Mouse (Mus musculus): ENCODE data around the gene 4931428L18Rik. TPM values are rescaled to one million over a fixed set of nuclear protein-coding genes. Genes with fewer than 3 reads are reported as not detected.

4931428L18Rik gene
- polyA plus RNA-seq, 1 experiment from 2014 or later, result not detected

DNA sequence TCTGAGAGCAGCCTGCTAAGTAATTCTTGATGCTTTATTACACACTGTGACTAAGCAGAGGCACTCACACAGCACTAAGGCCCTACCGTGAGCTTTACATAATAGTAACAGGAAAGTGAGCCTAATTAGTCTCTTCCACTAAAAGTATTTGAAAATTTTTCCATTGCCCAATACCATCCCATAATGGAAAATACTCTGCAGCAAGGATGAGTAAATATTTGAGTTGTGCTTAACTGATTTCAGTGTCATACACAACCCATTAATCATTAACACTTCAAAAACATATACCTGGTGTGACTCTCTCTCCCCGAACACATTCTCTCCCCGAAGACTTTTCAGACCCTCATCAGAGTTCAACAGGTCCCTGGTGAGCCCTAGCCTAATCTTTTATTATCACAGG is 127.7 kb downstream of the 4931428L18Rik start:
- Histone ChIP-seq H3K27ac (replicated peaks) (no peak overlapping the region), H3K36me3 (no peaks in the 10 kb centered on the region)
- WGBS, result 63% methylated on average over 3 of the region's 3 CpGs

DNA sequence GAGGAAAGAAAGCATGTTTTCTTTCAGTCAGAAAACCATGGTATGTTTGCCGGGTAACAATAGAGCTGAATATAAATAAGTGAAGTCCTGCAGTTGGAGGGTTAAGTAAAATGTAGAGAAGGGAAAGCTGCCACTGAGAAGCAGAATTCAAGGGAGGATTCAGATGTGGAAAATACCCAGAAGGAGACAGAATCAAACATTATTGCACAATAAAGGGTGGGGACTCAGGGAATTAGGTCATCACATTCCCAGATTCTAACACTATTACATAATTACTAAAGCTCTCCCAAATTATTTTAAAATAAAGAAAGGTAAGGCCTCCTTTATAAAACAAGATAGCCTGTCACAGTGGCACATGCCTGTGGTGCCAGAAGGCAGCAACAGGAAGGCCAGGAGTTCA is 128.5 kb downstream of the 4931428L18Rik start:
- no peaks in the 10 kb centered on the region for H3K27me3 ChIP-seq
- H3K4me1 ChIP-seq, result 0 out of 2 replicates have a peak, but pooled peaks cover 4% of the 10 kb centered on the region
- no peak overlapping the region for H3K27ac ChIP-seq (replicated peaks)
- ATAC-seq (ENCODE audit: insufficient number of reproducible peaks, low FRiP score, low TSS enrichment, low read depth), result no peak
- no peak overlapping the region for H3K4me2 ChIP-seq (replicated peaks)
- H3K9ac ChIP-seq, result no peak overlapping the region
- no peaks in the 10 kb centered on the region for H3K36me3 ChIP-seq
- no peaks in the 10 kb centered on the region for H3K9me3 ChIP-seq (replicated peaks)
- H3K4me3 ChIP-seq (replicated peaks), result no peak overlapping the region
- 64% methylated on average over 1 of the region's 1 CpGs for WGBS

More for the DNA sequence above, 127.7 kb downstream of the 4931428L18Rik start:
- H3K9ac ChIP-seq, result no peak overlapping the region
- no peak overlapping the region for H3K4me3 ChIP-seq (replicated peaks)
- no peak for ATAC-seq (ENCODE audit: insufficient number of reproducible peaks, low FRiP score, low TSS enrichment, low read depth)
- no peaks in the 10 kb centered on the region for H3K9me3 ChIP-seq (replicated peaks)
- H3K4me2 ChIP-seq (replicated peaks), result no peak overlapping the region
- H3K4me1 ChIP-seq, result 0 out of 2 replicates have a peak, but pooled peaks cover 4% of the 10 kb centered on the region
- H3K27me3 ChIP-seq, result no peaks in the 10 kb centered on the region

DNA sequence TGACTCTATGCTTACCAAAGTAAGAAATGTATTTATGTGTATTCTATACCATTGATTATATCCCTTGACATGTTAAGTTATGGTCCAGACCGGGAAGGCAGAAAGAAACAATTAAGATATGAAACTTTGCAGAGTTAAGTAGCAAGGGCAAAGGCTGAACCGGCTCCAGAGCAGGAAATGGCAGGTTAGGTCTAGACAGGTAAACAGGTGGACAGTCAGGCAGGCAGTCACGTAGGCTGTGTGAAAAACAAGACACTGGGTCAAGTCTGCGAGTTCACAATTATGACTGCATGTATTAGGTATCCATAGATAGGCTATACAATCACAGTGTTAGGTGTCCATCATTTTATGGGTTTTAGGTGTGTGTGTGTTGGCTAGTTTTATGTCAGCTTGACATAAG is 133.8 kb downstream of the 4931428L18Rik start:
- Histone ChIP-seq H3K36me3 (no peaks in the 10 kb centered on the region), H3K4me1 (no peaks in the 10 kb centered on the region), H3K9me3 (replicated peaks) (no peaks in the 10 kb centered on the region), H3K4me2 (replicated peaks) (no peak overlapping the region), H3K27me3 (no peaks in the 10 kb centered on the region), H3K4me3 (replicated peaks) (no peak overlapping the region), H3K27ac (replicated peaks) (no peak overlapping the region), H3K9ac (no peak overlapping the region)
- WGBS, result 83% methylated on average over 4 of the region's 4 CpGs
- ATAC-seq (ENCODE audit: insufficient number of reproducible peaks, low FRiP score, low TSS enrichment, low read depth), result no peak

DNA sequence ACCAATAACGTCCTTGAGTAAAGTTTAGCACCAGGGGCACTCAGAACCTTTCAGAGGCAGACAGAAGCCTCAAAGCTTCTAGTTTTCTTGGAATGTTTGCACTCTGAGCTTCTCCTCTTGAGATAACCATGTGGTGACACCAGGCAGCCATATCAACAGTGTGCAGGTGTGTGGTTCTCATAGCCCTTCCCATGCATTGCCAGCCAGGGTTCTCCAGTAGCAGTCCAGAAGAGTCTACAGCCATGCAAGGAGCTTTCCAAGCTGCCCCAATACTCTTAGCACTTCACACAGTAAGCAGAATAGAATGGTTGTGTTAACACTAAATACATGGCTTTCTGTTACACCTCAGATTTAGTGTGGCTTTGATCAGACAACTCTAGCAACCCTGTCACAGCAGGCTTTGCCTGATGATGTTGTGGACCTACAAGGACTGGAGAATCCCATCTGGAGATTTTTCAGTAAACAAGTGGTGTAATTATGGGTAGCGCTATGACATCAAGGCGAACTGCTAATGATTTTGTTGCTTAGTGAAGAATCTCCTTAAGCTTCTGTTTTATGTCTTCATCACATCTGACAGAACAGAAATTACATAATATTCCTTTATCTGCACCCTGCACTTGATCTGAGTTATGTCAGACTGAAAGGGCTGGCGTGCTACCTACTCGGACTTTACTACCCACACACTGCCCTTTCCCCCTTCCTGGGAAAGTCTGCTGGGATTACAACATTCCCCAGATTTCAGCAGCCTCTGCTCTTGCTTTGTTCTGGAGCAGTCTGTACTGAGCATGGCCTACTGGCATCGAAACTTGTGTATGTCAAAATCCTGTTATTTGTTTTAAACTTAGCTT is 149.7 kb downstream of the 4931428L18Rik start:
- H3K9ac ChIP-seq, result no peak overlapping the region
- H3K9me3 ChIP-seq (replicated peaks), result no peaks in the 10 kb centered on the region
- no peak overlapping the region for H3K27ac ChIP-seq (replicated peaks)
- no peak for ATAC-seq (ENCODE audit: insufficient number of reproducible peaks, low FRiP score, low TSS enrichment, low read depth)
- no peaks in the 10 kb centered on the region for H3K36me3 ChIP-seq
- no peaks in the 10 kb centered on the region for H3K4me1 ChIP-seq
- WGBS, result 65% methylated on average over 6 of the region's 6 CpGs
- H3K4me3 ChIP-seq (replicated peaks), result no peak overlapping the region
- no peak overlapping the region for H3K4me2 ChIP-seq (replicated peaks)
- no peaks in the 10 kb centered on the region for H3K27me3 ChIP-seq

DNA sequence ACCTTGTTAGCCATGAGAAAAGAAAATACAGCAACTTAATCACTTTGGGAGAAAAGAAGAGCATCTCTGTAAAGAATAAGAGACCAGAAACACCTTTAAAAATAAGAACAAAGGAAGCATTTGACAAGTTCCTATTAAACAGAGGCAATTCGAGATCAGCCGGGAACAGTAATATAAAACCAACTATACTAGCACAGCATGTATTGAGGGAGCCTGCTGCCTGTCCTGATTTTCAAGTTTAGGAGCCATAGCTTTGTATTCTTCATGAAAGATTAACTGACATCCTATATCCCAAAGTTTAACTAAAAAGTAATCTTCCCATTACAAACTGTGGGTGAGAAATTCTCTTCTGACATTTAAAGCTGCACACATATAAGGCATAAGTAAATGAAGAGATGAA is 151.3 kb downstream of the 4931428L18Rik start:
- Histone ChIP-seq H3K4me3 (replicated peaks) (no peak overlapping the region), H3K4me1 (no peaks in the 10 kb centered on the region), H3K4me2 (replicated peaks) (no peak overlapping the region), H3K27me3 (no peaks in the 10 kb centered on the region), H3K36me3 (no peaks in the 10 kb centered on the region), H3K9ac (no peak overlapping the region), H3K27ac (replicated peaks) (no peak overlapping the region), H3K9me3 (replicated peaks) (no peaks in the 10 kb centered on the region)
- no peak for ATAC-seq (ENCODE audit: insufficient number of reproducible peaks, low FRiP score, low TSS enrichment, low read depth)
- WGBS, result 67% methylated on average over 2 of the region's 2 CpGs

DNA sequence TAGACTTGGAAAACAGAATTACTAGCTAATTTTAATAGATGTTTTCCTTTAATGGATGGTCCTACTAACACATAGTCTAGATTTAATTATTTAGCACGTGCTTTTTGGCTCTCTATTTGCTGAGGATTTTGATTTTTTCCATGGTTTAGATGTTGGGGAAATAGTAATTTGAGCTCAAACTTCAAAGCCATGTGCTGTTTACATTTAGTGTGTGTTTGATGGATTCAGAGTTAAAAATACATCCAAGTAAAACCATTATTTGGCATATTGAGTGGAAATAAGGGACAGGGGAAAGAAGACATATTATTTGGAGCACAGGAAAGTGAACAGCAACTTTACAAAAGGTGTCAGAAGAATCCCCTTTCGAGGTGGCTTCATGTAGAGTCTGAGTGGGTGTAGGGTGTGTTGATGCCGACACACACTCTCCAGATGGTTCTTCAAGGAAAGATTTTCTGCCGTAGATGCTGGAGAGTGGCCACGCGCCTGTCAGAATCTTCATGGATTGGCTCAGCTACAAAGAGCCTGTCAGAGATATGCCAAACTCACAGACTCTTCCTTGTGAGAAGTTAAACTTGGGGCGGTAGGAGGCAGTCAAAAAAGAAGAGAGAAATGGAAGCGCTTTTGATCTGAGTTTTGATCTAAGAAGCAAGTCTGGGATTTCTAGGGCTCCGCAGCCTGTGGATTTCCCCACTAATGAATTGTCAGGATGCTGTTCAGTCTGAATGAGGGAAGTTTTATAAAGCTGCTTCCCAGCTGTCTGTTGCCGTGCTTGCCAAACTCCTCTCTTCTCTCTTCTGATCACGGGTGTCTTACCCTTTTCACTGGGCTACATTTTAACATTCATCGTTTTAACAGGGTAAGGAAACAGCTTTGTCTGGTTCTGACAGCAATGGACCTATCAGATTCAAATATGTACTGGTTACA is 157.4 kb downstream of the 4931428L18Rik start:
- no peaks in the 10 kb centered on the region for H3K4me1 ChIP-seq
- 70% methylated on average over 12 of the region's 12 CpGs for WGBS
- no peak for ATAC-seq (ENCODE audit: insufficient number of reproducible peaks, low FRiP score, low TSS enrichment, low read depth)
- no peaks in the 10 kb centered on the region for H3K27me3 ChIP-seq
- no peak overlapping the region for H3K4me2 ChIP-seq (replicated peaks)
- H3K4me3 ChIP-seq (replicated peaks), result no peak overlapping the region
- no peak overlapping the region for H3K27ac ChIP-seq (replicated peaks)
- H3K36me3 ChIP-seq, result no peaks in the 10 kb centered on the region
- no peaks in the 10 kb centered on the region for H3K9me3 ChIP-seq (replicated peaks)
- H3K9ac ChIP-seq, result no peak overlapping the region

DNA sequence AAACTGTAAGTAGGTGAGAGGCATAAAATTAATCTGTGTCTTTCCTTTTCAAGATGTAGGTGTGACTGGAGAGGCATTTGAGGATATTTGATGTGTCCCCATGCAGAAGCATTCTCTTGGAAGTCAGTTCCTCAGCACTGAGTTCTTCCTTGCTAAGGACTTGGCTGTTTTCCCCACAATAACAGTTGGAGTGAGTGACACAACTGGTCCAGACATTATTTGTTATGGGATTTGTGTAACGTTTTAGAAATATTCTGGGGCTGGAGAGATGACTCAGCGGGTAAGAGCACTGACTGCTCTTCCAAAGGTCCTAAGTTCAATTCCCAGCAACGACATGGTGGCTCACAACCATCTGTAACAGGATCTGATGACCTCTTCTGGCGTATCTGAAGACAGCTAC is 162.7 kb downstream of the 4931428L18Rik start:
- H3K4me3 ChIP-seq (replicated peaks), result no peak overlapping the region
- WGBS, result 73% methylated on average over 4 of the region's 4 CpGs

DNA sequence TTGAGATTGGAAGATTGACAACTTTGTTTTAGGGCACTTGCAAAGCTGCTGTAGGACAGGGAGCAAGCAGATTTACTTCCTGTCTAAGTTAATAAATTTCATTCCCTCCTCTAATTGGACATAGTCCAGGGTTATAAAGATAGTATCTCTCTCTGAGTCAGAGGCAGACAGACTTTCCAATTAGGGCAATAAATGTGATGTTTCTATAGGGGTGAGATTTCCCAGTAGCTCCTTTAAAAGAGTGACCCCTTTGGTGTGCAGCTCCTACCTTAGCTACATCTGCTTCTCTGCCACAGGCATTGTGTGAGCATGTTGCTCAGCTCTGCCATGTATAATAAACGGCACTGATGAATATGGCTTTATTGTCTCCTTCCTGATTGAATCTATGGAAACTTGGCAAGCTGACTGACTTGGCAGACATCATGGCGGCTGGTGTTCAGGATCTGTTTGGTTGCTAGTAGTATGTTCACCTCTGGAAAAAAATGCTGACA is 163.6 kb downstream of the 4931428L18Rik start:
- Histone ChIP-seq H3K9me3 (replicated peaks) (no peaks in the 10 kb centered on the region), H3K9ac (no peak overlapping the region), H3K4me2 (replicated peaks) (no peak overlapping the region), H3K4me1 (no peaks in the 10 kb centered on the region), H3K4me3 (replicated peaks) (no peak overlapping the region), H3K27me3 (no peaks in the 10 kb centered on the region), H3K27ac (replicated peaks) (no peak overlapping the region), H3K36me3 (no peaks in the 10 kb centered on the region)
- no peak for ATAC-seq (ENCODE audit: insufficient number of reproducible peaks, low FRiP score, low TSS enrichment, low read depth)
- WGBS, result 64% methylated on average over 2 of the region's 2 CpGs

More for the DNA sequence above, 162.7 kb downstream of the 4931428L18Rik start:
- ATAC-seq (ENCODE audit: insufficient number of reproducible peaks, low FRiP score, low TSS enrichment, low read depth), result no peak
- Histone ChIP-seq H3K27ac (replicated peaks) (no peak overlapping the region), H3K36me3 (no peaks in the 10 kb centered on the region), H3K9ac (no peak overlapping the region), H3K4me1 (no peaks in the 10 kb centered on the region), H3K27me3 (no peaks in the 10 kb centered on the region), H3K9me3 (replicated peaks) (no peaks in the 10 kb centered on the region), H3K4me2 (replicated peaks) (no peak overlapping the region)

DNA sequence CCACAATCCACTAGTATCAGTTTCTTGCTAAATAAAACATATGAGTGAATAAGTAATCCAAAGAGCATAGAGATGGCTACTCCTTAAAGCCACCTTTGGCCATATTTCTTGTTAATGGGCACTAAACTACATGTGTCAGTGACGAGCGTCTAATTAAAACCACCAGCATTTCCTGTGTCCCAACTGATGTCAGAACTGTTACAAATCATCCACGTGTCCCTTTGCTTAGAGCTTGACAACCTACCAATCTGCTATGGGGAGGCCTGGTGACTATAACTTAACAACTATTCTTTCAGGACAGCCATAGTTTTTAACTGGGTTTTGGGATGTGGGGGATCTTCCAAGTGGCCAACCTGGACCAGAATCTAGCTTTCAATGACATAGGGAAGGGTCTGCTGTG is 164.3 kb downstream of the 4931428L18Rik start:
- no peak overlapping the region for H3K27ac ChIP-seq (replicated peaks)
- H3K4me3 ChIP-seq (replicated peaks), result no peak overlapping the region
- H3K36me3 ChIP-seq, result no peaks in the 10 kb centered on the region
- H3K4me2 ChIP-seq (replicated peaks), result no peak overlapping the region
- H3K9ac ChIP-seq, result no peak overlapping the region
- no peaks in the 10 kb centered on the region for H3K4me1 ChIP-seq
- H3K9me3 ChIP-seq (replicated peaks), result no peaks in the 10 kb centered on the region
- H3K27me3 ChIP-seq, result no peaks in the 10 kb centered on the region
- no peak for ATAC-seq (ENCODE audit: insufficient number of reproducible peaks, low FRiP score, low TSS enrichment, low read depth)
- 67% methylated on average over 3 of the region's 3 CpGs for WGBS

DNA sequence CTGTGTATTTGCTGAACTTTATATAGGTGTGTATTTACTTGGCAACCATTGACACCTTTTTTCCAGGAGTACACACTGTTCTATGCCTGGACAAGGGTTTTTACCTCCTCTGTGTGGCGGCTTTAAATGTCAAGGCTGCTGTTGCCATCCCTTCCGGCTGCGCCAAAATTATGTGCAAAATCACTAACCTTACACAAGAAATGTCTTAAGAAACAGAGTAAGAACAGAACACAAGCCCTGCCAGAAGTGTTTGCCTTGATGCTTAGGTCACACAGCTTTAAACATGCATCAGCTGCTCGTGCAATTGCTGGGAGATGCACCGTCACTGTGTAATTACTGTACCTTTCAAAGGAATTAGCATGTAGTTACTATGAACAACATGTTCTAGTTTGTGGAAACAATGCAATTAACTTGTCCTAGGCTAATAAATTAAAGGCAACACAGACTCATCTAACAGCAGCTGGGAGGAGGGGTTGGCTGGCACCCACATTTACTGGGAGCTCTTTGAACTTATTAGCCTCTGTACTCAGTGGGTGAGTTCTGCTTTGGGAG is 171.0 kb downstream of the 4931428L18Rik start:
- Histone ChIP-seq H3K9ac (no peak overlapping the region), H3K4me3 (replicated peaks) (no peak overlapping the region), H3K27ac (replicated peaks) (no peak overlapping the region), H3K4me2 (replicated peaks) (no peak overlapping the region), H3K9me3 (replicated peaks) (no peaks in the 10 kb centered on the region), H3K4me1 (no peaks in the 10 kb centered on the region), H3K36me3 (no peaks in the 10 kb centered on the region), H3K27me3 (no peaks in the 10 kb centered on the region)
- no peak for ATAC-seq (ENCODE audit: insufficient number of reproducible peaks, low FRiP score, low TSS enrichment, low read depth)
- 77% methylated on average over 5 of the region's 5 CpGs for WGBS

All from embryonic facial prominence, embryonic 15.5 days (tissue).